Mouse (Mus musculus): ENCODE measurements around the gene Carns1. TPM values are rescaled to one million over a fixed set of nuclear protein-coding genes. Genes with fewer than 3 reads are reported as not detected.

The Carns1 gene
- total and polyA plus RNA-seq, 3 experiments: 0.63 to 0.81 TPM; not detected in 1

DNA sequence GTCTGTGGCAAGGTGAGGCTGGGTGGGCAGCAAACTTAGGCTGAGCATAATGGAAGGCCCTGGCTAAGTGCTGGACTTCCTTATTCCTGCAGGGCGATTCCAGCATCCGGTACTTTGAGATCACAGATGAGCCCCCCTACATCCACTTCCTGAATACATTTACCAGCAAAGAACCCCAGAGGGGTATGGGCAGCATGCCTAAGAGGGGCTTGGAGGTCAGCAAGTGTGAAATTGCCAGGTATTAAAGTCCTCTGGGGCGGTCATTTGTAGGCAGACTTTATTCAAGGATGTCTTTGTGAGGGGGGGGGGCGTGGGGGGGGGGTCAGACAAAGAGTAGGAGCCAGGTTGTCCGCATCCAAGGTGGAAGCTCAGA lies 23.8 kb downstream of the Carns1 start:
- Histone ChIP-seq H3K9me3 (replicated peaks; ENCODE audit: insufficient read depth, low read length) (no peaks in the 10 kb centered on the region), H3K4me1 (ENCODE audit: control insufficient read depth in 1 of 2, insufficient read depth in 2 of 2, low read length in 2 of 2) (peaks cover 9 to 22% of the 10 kb centered on the region in 2 experiments; a peak in 3 of 4 replicates), H3K9ac (ENCODE audit: control insufficient read depth, low read depth, low read length, poor library complexity, severe bottlenecking) (no peak overlapping the region), H3K27ac (ENCODE audit: control insufficient read depth, low read depth, low read length) (no peak overlapping the region), H3K27me3 (ENCODE audit: control insufficient read depth in 1 of 2, insufficient read depth in 2 of 2, low read length in 2 of 2) (no peaks in the 10 kb centered on the region), H3K36me3 (ENCODE audit: control insufficient read depth in 1 of 2, insufficient read depth in 2 of 2, low read length in 2 of 2) (peaks cover 1 to 5% of the 10 kb centered on the region in 2 experiments; a peak in 2 of 4 replicates), H3K4me3 (ENCODE audit: control insufficient read depth in 1 of 2, insufficient read depth in 1 of 2, low read depth in 2 of 2, low read length in 2 of 2) (no peak overlapping the region), H3K79me2 (ENCODE audit: control insufficient read depth, insufficient read depth, low read length, poor library complexity) (peaks cover 15% of the 10 kb centered on the region)
- TF ChIP-seq CHD2 (IDR thresholded peaks at IDR 0.05; ENCODE audit: low read length): no peak
- TF ChIP-seq ETS1 (IDR thresholded peaks at IDR 0.05; ENCODE audit: low read depth, low read length): no peak
- no peak for TF ChIP-seq USF1 (IDR thresholded peaks at IDR 0.05; ENCODE audit: low read depth, low read length)
- TF ChIP-seq TCF12 (IDR thresholded peaks at IDR 0.05; ENCODE audit: low read depth, low read length): no peak
- no peak for TF ChIP-seq E2F4 (IDR thresholded peaks at IDR 0.05; ENCODE audit: borderline replicate concordance, low read depth, low read length)
- TF ChIP-seq KAT2A (conservative IDR thresholded peaks at IDR 0.05; ENCODE audit: low read depth, low read length): no peak
- no peak for TF ChIP-seq ZKSCAN1 (IDR thresholded peaks at IDR 0.05; ENCODE audit: low read depth, low read length)
- no peak for TF ChIP-seq MYB (IDR thresholded peaks at IDR 0.05; ENCODE audit: low read depth, low read length)
- DNase-seq (ENCODE audit: low read depth, low spot score): no peak

DNA sequence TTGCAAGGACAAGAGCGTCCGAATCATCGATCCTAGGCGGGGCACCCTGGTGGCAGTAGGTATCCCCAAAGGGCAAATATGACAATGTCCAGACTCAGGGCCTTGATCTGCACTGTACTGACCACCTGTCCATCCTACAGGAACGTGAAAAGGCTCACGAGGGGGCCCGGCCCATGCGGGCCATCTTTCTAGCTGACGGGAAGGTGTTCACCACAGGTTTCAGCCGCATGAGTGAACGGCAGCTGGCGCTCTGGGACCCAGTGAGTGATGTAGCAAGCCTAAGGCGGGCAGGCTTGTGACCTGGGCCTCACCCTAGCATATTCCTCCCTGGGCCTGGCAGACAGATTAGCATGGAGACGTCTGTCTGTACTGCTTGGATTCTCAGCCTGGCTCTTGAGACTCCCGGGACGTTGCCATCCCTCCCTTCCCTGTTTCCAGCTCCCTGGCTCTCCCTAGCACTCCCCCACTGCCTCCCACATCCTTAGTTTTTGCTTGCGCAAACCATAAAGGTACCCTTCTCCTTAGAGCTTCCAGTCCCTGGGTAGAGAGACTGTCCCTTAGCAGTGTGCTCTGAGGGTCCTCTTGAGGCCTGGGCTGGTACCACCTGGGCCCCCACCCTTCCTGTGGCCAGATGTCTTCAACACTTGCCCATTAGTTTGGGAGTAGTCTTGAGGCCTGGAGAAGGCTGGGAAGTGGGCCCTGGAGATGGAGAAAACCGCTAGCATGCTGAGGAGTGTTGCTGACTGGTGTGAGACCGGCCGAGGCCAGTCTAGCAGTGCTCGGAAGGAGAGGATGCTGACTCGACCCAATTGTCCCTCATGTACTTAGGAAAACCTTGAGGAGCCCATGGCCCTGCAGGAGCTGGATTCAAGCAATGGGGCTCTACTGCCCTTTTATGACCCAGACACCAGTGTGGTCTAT lies 24.5 kb downstream of the Carns1 start:
- H3K27me3 ChIP-seq (ENCODE audit: control insufficient read depth in 1 of 2, insufficient read depth in 2 of 2, low read length in 2 of 2): no peaks in the 10 kb centered on the region
- DNase-seq (ENCODE audit: low read depth, low spot score): no peak
- no peak for TF ChIP-seq UBTF (IDR thresholded peaks at IDR 0.05; ENCODE audit: borderline replicate concordance, insufficient read depth, low read depth, low read length)
- no peak for TF ChIP-seq RAD21 (IDR thresholded peaks at IDR 0.05; ENCODE audit: low read depth, low read length)
- no peak for TF ChIP-seq SMC3 (IDR thresholded peaks at IDR 0.05; ENCODE audit: low read depth, low read length)
- TF ChIP-seq MYC (IDR thresholded peaks at IDR 0.05; ENCODE audit: low read depth, low read length): no peak
- TF ChIP-seq HCFC1 (IDR thresholded peaks at IDR 0.05; ENCODE audit: low read depth, low read length): no peak
- TF ChIP-seq ZC3H11A (IDR thresholded peaks at IDR 0.05; ENCODE audit: low read depth, low read length): no peak
- no peak for TF ChIP-seq E2F4 (IDR thresholded peaks at IDR 0.05; ENCODE audit: borderline replicate concordance, low read depth, low read length)
- no peak for TF ChIP-seq CHD2 (IDR thresholded peaks at IDR 0.05; ENCODE audit: low read length)
- no peak for TF ChIP-seq GABPA (IDR thresholded peaks at IDR 0.05; ENCODE audit: low read depth, low read length)
- TF ChIP-seq USF1 (IDR thresholded peaks at IDR 0.05; ENCODE audit: low read depth, low read length): no peak
- TF ChIP-seq ZMIZ1 (IDR thresholded peaks at IDR 0.05; ENCODE audit: low read depth, low read length): no peak
- no peak for TF ChIP-seq MXI1 (IDR thresholded peaks at IDR 0.05; ENCODE audit: low read depth, low read length)
- no peak for TF ChIP-seq BHLHE40 (IDR thresholded peaks at IDR 0.05; ENCODE audit: borderline replicate concordance, low read depth, low read length)
- no peak for TF ChIP-seq JUND (IDR thresholded peaks at IDR 0.05; ENCODE audit: low read depth, low read length)
- no peak for TF ChIP-seq POLR2AphosphoS5 (IDR thresholded peaks at IDR 0.05; ENCODE audit: borderline replicate concordance, low read depth, low read length)
- H3K79me2 ChIP-seq (ENCODE audit: control insufficient read depth, insufficient read depth, low read length, poor library complexity): peaks cover 15% of the 10 kb centered on the region
- no peaks in the 10 kb centered on the region for H3K9me3 ChIP-seq (replicated peaks; ENCODE audit: insufficient read depth, low read length)
- H3K4me1 ChIP-seq (ENCODE audit: control insufficient read depth in 1 of 2, insufficient read depth in 2 of 2, low read length in 2 of 2): peaks cover 9 to 22% of the 10 kb centered on the region in 2 experiments; a peak in 3 of 4 replicates
- H3K4me3 ChIP-seq (ENCODE audit: control insufficient read depth in 1 of 2, insufficient read depth in 1 of 2, low read depth in 2 of 2, low read length in 2 of 2): no peak overlapping the region
- H3K27ac ChIP-seq (ENCODE audit: control insufficient read depth, low read depth, low read length): no peak overlapping the region
- H3K36me3 ChIP-seq (ENCODE audit: control insufficient read depth in 1 of 2, insufficient read depth in 2 of 2, low read length in 2 of 2): peaks cover 1 to 5% of the 10 kb centered on the region in 2 experiments; a peak in 2 of 4 replicates
- no peak overlapping the region for H3K9ac ChIP-seq (ENCODE audit: control insufficient read depth, low read depth, low read length, poor library complexity, severe bottlenecking)

Measured in MEL (cell line).